Mouse (Mus musculus): ENCODE measurements at regions not wholly inside any gene's neighbourhood (a gene's known extent, or its start where the extent isn't known, plus 50 kb on each side); places are given as distances from the start of the nearest gene placed in this dataset.

GRCm38 (mm10) chr10:66896698-66897622, 199.0 kb upstream of the Jmjd1c start:
- Histone ChIP-seq H3K27ac (no peak overlapping the region), H3K4me2 (no peak overlapping the region), H3K36me3 (no peaks in the 10 kb centered on the region), H3K27me3 (peaks cover 4% of the 10 kb centered on the region), H3K4me1 (replicated peaks) (peaks cover 19% of the 10 kb centered on the region), H3K9ac (replicated peaks) (no peak overlapping the region), H3K9me3 (no peaks in the 10 kb centered on the region), H3K4me3 (replicated peaks) (no peak overlapping the region)
- WGBS: 27% methylated on average over 11 of the region's 11 CpGs
- no peak for ATAC-seq (ENCODE audit: insufficient number of reproducible peaks, insufficient read depth, low FRiP score, low TSS enrichment, low read depth)

- Histone ChIP-seq H3K4me2 (no peak overlapping the region), H3K4me3 (replicated peaks) (no peak overlapping the region), H3K9me3 (no peaks in the 10 kb centered on the region), H3K36me3 (no peaks in the 10 kb centered on the region), H3K9ac (replicated peaks) (no peak overlapping the region), H3K27ac (no peak overlapping the region), H3K27me3 (peaks cover 4% of the 10 kb centered on the region), H3K4me1 (replicated peaks) (peaks cover 20% of the 10 kb centered on the region)
- ATAC-seq (ENCODE audit: insufficient number of reproducible peaks, insufficient read depth, low FRiP score, low TSS enrichment, low read depth): no peak
- WGBS: 91% methylated on average over 5 of the region's 5 CpGs
Observed at GRCm38 (mm10) chr10:66899724-66900123, 196.2 kb upstream of the Jmjd1c start.

DNA sequence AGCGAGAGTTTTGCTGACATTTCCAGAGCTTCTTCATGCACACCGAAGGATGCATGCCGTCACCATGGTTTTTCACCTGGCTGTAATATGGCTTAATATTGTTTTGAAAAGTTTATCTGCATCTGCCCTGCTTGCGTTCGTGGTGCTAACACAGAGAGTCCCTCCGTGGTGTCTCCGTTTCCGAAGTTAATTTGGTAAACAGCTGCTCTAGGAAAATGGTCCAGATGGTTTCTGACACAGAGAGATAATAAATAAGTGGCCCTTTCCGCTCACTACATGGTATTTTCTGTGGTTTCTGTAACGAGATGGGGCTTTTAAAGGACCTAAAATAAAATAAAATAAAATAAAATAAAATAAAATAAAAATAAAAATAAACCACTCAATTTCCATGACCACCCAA, 195.1 kb upstream of the Jmjd1c start:
- Histone ChIP-seq H3K9ac (replicated peaks) (no peak overlapping the region), H3K4me3 (replicated peaks) (no peak overlapping the region), H3K36me3 (no peaks in the 10 kb centered on the region), H3K4me1 (replicated peaks) (peaks cover 20% of the 10 kb centered on the region), H3K9me3 (no peaks in the 10 kb centered on the region), H3K27ac (no peak overlapping the region), H3K27me3 (peaks cover 4% of the 10 kb centered on the region), H3K4me2 (no peak overlapping the region)
- ATAC-seq (ENCODE audit: insufficient number of reproducible peaks, insufficient read depth, low FRiP score, low TSS enrichment, low read depth): no peak
- 36% methylated on average over 10 of the region's 10 CpGs for WGBS

DNA sequence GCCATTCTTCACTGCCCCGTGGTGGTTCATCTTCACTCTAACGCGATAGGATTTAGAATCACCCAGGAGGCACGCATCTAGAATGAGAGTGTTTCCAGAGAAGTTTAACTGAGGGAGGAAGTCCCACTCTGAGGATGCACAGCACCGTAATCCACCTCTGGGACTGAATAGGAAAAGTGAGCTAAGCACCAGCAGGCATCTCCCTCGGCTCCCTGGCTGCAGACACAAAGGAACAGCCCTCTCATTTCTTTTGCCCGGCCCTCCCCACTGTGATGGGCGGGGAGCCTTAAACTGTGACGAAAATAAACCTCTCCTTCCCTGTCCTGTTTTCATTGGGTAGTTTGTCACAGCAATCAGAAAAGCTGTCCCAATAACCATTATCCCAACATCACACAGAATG, 194.1 kb upstream of the Jmjd1c start:
- ATAC-seq (ENCODE audit: insufficient number of reproducible peaks, insufficient read depth, low FRiP score, low TSS enrichment, low read depth): no peak
- Histone ChIP-seq H3K27ac (no peak overlapping the region), H3K4me3 (replicated peaks) (peak overlapping the region; percentile 23), H3K27me3 (peaks cover 4% of the 10 kb centered on the region), H3K4me2 (peak overlapping the region; percentile 54), H3K9me3 (no peaks in the 10 kb centered on the region), H3K36me3 (no peaks in the 10 kb centered on the region), H3K4me1 (replicated peaks) (peaks cover 18% of the 10 kb centered on the region), H3K9ac (replicated peaks) (0 out of 2 replicates have a peak overlapping the region, but pooled peaks have one; percentile 27)
- WGBS: 7% methylated on average over 9 of the region's 9 CpGs

DNA sequence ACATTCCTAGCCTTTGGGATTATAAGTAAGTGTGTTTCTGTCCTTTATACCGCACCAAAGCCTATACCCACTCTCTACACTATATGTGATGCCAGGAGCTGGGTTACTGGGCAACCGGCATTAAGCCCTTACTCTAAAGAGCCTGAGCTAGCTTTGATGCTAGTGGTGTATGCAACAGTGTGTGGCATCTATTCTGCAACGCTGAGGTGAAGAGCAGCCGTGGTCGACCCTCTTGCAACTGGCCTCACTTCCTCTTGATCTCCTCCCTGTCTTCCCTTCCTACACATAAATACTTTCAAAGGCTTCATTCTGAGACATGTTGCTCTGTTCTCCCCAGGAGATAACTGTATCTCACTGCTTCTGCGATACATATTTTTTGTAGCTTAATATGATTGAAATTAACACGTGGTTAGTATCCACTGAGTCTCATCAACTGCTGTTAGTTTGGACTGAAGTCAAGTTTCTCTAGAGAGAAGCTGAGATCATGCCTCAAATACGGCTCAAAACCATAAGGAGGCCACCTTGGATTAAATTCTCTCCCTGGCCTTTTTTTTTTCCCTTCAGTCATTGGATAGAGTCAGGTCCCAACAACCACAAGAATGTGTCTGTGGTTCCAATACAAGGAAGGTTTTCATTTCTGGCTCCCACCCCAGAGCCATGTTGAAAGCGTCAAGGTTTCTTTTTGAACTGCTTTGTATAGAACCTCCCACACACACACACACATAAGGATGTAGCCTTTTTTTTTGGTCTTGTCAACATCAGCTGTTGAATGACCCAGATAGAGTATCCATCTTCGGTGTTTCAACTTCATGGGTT, 191.2 kb upstream of the Jmjd1c start:
- 78% methylated on average over 10 of the region's 10 CpGs for WGBS

GRCm38 (mm10) chr10:66907842-66908241, 188.1 kb upstream of the Jmjd1c start:
- H3K4me2 ChIP-seq: no peak overlapping the region
- no peaks in the 10 kb centered on the region for H3K36me3 ChIP-seq
- ATAC-seq (ENCODE audit: insufficient number of reproducible peaks, insufficient read depth, low FRiP score, low TSS enrichment, low read depth): no peak
- no peak overlapping the region for H3K4me3 ChIP-seq (replicated peaks)
- no peak overlapping the region for H3K9ac ChIP-seq (replicated peaks)
- H3K9me3 ChIP-seq: no peaks in the 10 kb centered on the region
- WGBS: 82% methylated on average over 4 of the region's 4 CpGs
- H3K27ac ChIP-seq: no peak overlapping the region
- H3K27me3 ChIP-seq: peaks cover 4% of the 10 kb centered on the region; the same call in 1 of the 2 replicates
- peaks cover 12% of the 10 kb centered on the region; the same call in 1 of the 2 replicates for H3K4me1 ChIP-seq (replicated peaks)

More for the DNA sequence above, 191.2 kb upstream of the Jmjd1c start:
- Histone ChIP-seq H3K9ac (replicated peaks) (no peak overlapping the region), H3K4me2 (no peak overlapping the region), H3K9me3 (no peaks in the 10 kb centered on the region), H3K4me3 (replicated peaks) (no peak overlapping the region), H3K27me3 (peaks cover 8% of the 10 kb centered on the region), H3K27ac (no peak overlapping the region), H3K36me3 (no peaks in the 10 kb centered on the region), H3K4me1 (replicated peaks) (peaks cover 10% of the 10 kb centered on the region)
- no peak for ATAC-seq (ENCODE audit: insufficient number of reproducible peaks, insufficient read depth, low FRiP score, low TSS enrichment, low read depth)

DNA sequence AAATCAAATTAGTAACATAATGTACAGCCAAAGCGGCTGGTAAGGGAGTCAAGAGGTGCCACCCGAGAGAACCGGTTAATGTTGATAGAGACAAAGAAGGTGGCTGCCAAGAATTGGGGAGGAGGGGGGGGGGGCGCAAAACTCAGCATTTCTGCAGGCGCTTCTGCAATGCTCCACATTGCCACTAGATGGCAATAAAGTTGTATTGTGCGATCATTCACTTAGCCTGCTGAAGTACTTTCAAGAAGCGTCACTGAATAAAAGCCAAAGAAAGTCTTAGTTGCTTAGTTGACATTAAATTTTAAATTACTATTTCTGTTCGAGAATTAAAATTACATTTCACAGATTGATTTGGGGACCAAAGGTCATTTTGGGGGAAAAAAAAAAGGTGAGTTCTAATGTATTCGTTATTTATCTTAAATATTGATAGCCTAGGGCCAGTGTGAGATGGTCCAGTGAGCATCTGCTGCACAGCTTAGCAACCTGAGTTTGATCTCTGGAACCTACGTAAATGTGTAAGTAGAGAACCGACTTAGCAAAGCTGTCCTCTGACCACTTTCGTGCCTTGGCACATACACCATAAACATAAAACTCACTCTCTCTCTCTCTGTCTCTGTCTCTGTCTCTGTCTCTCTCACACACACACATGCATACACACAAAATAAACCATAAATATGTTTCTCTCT, 186.6 kb upstream of the Jmjd1c start:
- 15% methylated on average over 12 of the region's 12 CpGs for WGBS
- H3K36me3 ChIP-seq: no peaks in the 10 kb centered on the region
- peaks cover 4% of the 10 kb centered on the region; the same call in 1 of the 2 replicates for H3K27me3 ChIP-seq
- no peak overlapping the region for H3K27ac ChIP-seq
- ATAC-seq (ENCODE audit: insufficient number of reproducible peaks, insufficient read depth, low FRiP score, low TSS enrichment, low read depth): no peak
- H3K4me1 ChIP-seq (replicated peaks): peaks cover 25% of the 10 kb centered on the region
- no peaks in the 10 kb centered on the region for H3K9me3 ChIP-seq
- H3K9ac ChIP-seq (replicated peaks): no peak overlapping the region
- H3K4me2 ChIP-seq: no peak overlapping the region
- H3K4me3 ChIP-seq (replicated peaks): no peak overlapping the region

DNA sequence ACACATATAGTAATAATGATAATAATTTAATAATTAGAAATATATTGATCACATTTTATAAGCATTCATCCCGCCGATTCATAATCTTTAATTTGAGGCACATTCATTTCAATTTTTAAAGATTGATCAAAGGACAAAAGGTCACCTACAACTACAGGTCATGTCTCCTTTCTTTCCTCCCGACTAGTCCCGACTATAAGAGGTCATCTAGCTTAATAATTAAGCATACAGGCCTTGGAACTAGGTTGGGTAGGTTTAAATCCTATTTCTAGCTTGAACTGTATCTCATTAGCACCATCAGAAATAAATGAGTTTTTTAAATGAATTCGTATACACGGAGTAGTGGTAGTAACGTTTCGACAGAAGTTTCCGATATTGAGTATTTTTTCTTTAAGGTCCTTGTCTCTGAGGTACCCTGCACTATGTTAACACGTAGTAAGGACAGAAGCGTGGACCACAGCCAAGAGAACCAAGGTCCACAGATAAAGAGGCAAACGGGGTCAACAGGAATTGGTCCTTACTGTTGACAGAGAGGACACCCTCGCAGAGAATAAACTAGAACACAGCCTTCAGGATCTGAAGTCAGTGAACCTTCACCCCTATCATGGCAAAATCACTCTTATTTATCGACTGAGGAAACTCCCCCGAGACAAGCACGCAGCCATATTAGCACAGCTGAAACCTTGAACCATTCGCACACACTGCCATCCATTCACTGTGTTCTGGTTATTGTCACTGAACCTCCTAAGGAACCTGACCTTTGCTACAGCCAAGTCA, 185.8 kb upstream of the Jmjd1c start:
- H3K9me3 ChIP-seq: no peaks in the 10 kb centered on the region
- whole genome bisulfite sequencing: 76% methylated on average over 17 of the region's 17 CpGs
- H3K36me3 ChIP-seq: no peaks in the 10 kb centered on the region
- no peak overlapping the region for H3K9ac ChIP-seq (replicated peaks)
- peaks cover 32% of the 10 kb centered on the region for H3K4me1 ChIP-seq (replicated peaks)
- H3K27me3 ChIP-seq: peaks cover 4% of the 10 kb centered on the region; the same call in 1 of the 2 replicates
- no peak for ATAC-seq (ENCODE audit: insufficient number of reproducible peaks, insufficient read depth, low FRiP score, low TSS enrichment, low read depth)
- no peak overlapping the region for H3K4me3 ChIP-seq (replicated peaks)
- H3K27ac ChIP-seq: no peak overlapping the region
- H3K4me2 ChIP-seq: no peak overlapping the region

- H3K4me3 ChIP-seq (replicated peaks): no peak overlapping the region
- H3K9me3 ChIP-seq: no peaks in the 10 kb centered on the region
- peaks cover 42% of the 10 kb centered on the region for H3K4me1 ChIP-seq (replicated peaks)
- no peaks in the 10 kb centered on the region for H3K36me3 ChIP-seq
- no peak overlapping the region for H3K9ac ChIP-seq (replicated peaks)
- ATAC-seq (ENCODE audit: insufficient number of reproducible peaks, insufficient read depth, low FRiP score, low TSS enrichment, low read depth): no peak
- WGBS: 64% methylated on average over 10 of the region's 10 CpGs
- peaks cover 4% of the 10 kb centered on the region; the same call in 1 of the 2 replicates for H3K27me3 ChIP-seq
- H3K4me2 ChIP-seq: no peak overlapping the region
- no peak overlapping the region for H3K27ac ChIP-seq
Observed at GRCm38 (mm10) chr10:66911261-66911911, 184.5 kb upstream of the Jmjd1c start.

DNA sequence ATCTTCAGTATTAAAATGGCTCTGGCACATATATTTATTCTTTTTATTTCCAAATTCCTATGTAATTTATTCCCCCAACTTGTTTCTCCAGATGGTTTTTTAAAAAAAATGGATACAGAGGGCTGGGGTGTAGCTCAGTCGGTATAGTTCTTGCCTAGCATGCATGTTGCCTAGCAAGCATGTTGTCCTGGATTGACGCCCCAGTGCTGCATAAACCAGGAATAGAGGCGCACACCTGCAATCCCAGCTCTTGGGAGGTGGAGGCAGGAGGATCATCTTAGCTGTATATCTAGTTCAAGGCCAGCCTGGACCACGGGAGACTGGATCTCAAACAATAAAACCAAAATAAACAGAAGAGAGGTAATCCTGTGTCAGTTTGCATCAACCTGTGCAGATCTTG, 183.5 kb upstream of the Jmjd1c start:
- Histone ChIP-seq H3K4me2 (no peak overlapping the region), H3K27ac (no peak overlapping the region), H3K4me1 (replicated peaks) (peaks cover 42% of the 10 kb centered on the region), H3K9me3 (no peaks in the 10 kb centered on the region), H3K36me3 (no peaks in the 10 kb centered on the region), H3K9ac (replicated peaks) (no peak overlapping the region), H3K4me3 (replicated peaks) (no peak overlapping the region), H3K27me3 (peaks cover 4% of the 10 kb centered on the region; the same call in 1 of the 2 replicates)
- no peak for ATAC-seq (ENCODE audit: insufficient number of reproducible peaks, insufficient read depth, low FRiP score, low TSS enrichment, low read depth)
- 82% methylated on average over 4 of the region's 4 CpGs for whole genome bisulfite sequencing

All from limb, embryonic 12.5 days (tissue).